Mouse (Mus musculus): Measurements from ENCODE around the gene Syndig1.

The Syndig1 gene

GRCm38 (mm10) chr2:149828911-149829310 is at the start of gene Syndig1:
Gene Syndig1 (plus strand): TSS chr2:149829211.
- no peak for DNase-seq (ENCODE audit: low spot score in 2 of 2)

GRCm38 (mm10) chr2:149798613-149799012 is 30.4 kb upstream of the Syndig1 start:
- no peak for DNase-seq (ENCODE audit: low spot score in 2 of 2)

GRCm38 (mm10) chr2:149804599-149805140 is 24.3 kb upstream of the Syndig1 start:
- DNase-seq (ENCODE audit: low spot score in 2 of 2): no peak

- no peak for DNase-seq (ENCODE audit: low spot score in 2 of 2)
These were observed 23.8 kb upstream of the Syndig1 start for GRCm38 (mm10) chr2:149805256-149805655.

GRCm38 (mm10) chr2:149812899-149813298 is 16.1 kb upstream of the Syndig1 start:
- DNase-seq (ENCODE audit: low spot score in 2 of 2): no peak

GRCm38 (mm10) chr2:149818395-149818794 is 10.6 kb upstream of the Syndig1 start:
- no peak for DNase-seq (ENCODE audit: low spot score in 2 of 2)

GRCm38 (mm10) chr2:149819751-149820150 is 9.3 kb upstream of the Syndig1 start:
- DNase-seq (ENCODE audit: low spot score in 2 of 2): no peak

GRCm38 (mm10) chr2:149820201-149820600 is 8.8 kb upstream of the Syndig1 start:
- no peak for DNase-seq (ENCODE audit: low spot score in 2 of 2)

GRCm38 (mm10) chr2:149829955-149830535 is 1.0 kb downstream of the Syndig1 start:
- no peak for DNase-seq (ENCODE audit: low spot score in 2 of 2)

- peak; percentile 42 for DNase-seq (ENCODE audit: low spot score in 2 of 2)
These were observed 1.8 kb downstream of the Syndig1 start, which contains the start of gene C530025M09Rik for GRCm38 (mm10) chr2:149830536-149831458. Gene C530025M09Rik (minus strand): TSS chr2:149831213.

- peak; percentile 8 to 38 for DNase-seq (ENCODE audit: low spot score in 2 of 2)
These were observed 2.6 kb downstream of the Syndig1 start for GRCm38 (mm10) chr2:149831459-149832245.

GRCm38 (mm10) chr2:149832301-149832700 is 3.3 kb downstream of the Syndig1 start:
- DNase-seq (ENCODE audit: low spot score in 2 of 2): no peak

GRCm38 (mm10) chr2:149835091-149835490 is 6.1 kb downstream of the Syndig1 start:
- DNase-seq (ENCODE audit: low spot score in 2 of 2): no peak

- DNase-seq (ENCODE audit: low spot score in 2 of 2): no peak
These were observed 7.6 kb downstream of the Syndig1 start for GRCm38 (mm10) chr2:149836471-149837135.

GRCm38 (mm10) chr2:149839666-149840065 is 10.7 kb downstream of the Syndig1 start:
- no peak for DNase-seq (ENCODE audit: low spot score in 2 of 2)

- DNase-seq (ENCODE audit: low spot score in 2 of 2): peak; percentile 56 to 79
These were observed 15.6 kb downstream of the Syndig1 start for GRCm38 (mm10) chr2:149844575-149844974.

GRCm38 (mm10) chr2:149848778-149849177 is 19.8 kb downstream of the Syndig1 start:
- no peak for DNase-seq (ENCODE audit: low spot score in 2 of 2)

- DNase-seq (ENCODE audit: low spot score in 2 of 2): peak in 1 of 2 experiments; percentile 52
These were observed 32.0 kb downstream of the Syndig1 start for GRCm38 (mm10) chr2:149861002-149861401.

GRCm38 (mm10) chr2:149865914-149866435 is 37.0 kb downstream of the Syndig1 start:
- no peak for DNase-seq (ENCODE audit: low spot score in 2 of 2)

GRCm38 (mm10) chr2:149870496-149870895 is 41.5 kb downstream of the Syndig1 start:
- DNase-seq (ENCODE audit: low spot score in 2 of 2): no peak

- DNase-seq (ENCODE audit: low spot score in 2 of 2): peak in 1 of 2 experiments; percentile 47
These were observed 43.5 kb downstream of the Syndig1 start for GRCm38 (mm10) chr2:149872496-149872895.
